Mouse (Mus musculus) hindbrain, postnatal 0 days (tissue): ENCODE data around the gene Ctsd. TPM values are rescaled to one million over a fixed set of nuclear protein-coding genes. Genes with fewer than 3 reads are reported as not detected.
A peak's percentile ranks its signal among the peaks of the same experiment; 100 is the strongest.

Experiments
- ATAC-seq: fragments of 200-750 bp; cut with Nextera tagmentation; 2 replicates; pipeline ENCODE4 v1.8.0; 2017; ENCODE audit warnings: mild to moderate bottlenecking, moderate TSS enrichment, moderate library complexity
- DNase-seq: peaks from one replicate; pipeline ENCODE4 v3.0.0-alpha.2; 2015; ENCODE audit warnings: low spot score
- H3K27ac ChIP-seq: fragments of 300-500 bp; sonication (generic); 2 replicates; pipeline ENCODE4 v1.5.1; 2014; ENCODE audit warnings: mild to moderate bottlenecking
- H3K27me3 ChIP-seq: fragments of 300-500 bp; sonication (generic); 2 replicates; pipeline ENCODE4 v1.6.1; 2014; ENCODE audit warnings: low read length, mixed read lengths; ENCODE audit not compliant: insufficient read depth
- H3K36me3 ChIP-seq: fragments of 300-500 bp; sonication (generic); 2 replicates; pipeline ENCODE4 v1.6.1; 2014; ENCODE audit warnings: low read length, mixed read lengths; ENCODE audit not compliant: insufficient read depth
- H3K4me1 ChIP-seq: fragments of 300-500 bp; sonication (generic); 2 replicates; pipeline ENCODE4 v1.6.1; 2014; ENCODE audit warnings: antibody characterized with exemption, low read length, mixed read lengths; ENCODE audit not compliant: insufficient read depth
- H3K4me2 ChIP-seq: fragments of 300-500 bp; sonication (generic); 2 replicates; pipeline ENCODE4 v1.6.1; 2014; ENCODE audit warnings: low read depth, mild to moderate bottlenecking, low read length, moderate library complexity, mixed read lengths
- H3K4me3 ChIP-seq: fragments of 300-500 bp; sonication (generic); 2 replicates; pipeline ENCODE4 v1.5.1; 2014; ENCODE audit warnings: low read length
- H3K9ac ChIP-seq: fragments of 300-500 bp; sonication (generic); replicated peaks from 2 replicates; pipeline ENCODE4 v1.6.1; 2014; ENCODE audit warnings: mild to moderate bottlenecking, low read length, moderate library complexity, mixed read lengths
- H3K9me3 ChIP-seq: fragments of 300-500 bp; sonication (generic); 2 replicates; pipeline ENCODE4 v1.6.1; 2016; ENCODE audit warnings: low read length, mixed read lengths
- CTCF ChIP-seq: IDR thresholded peaks from 2 replicates; pipeline ENCODE4 v1.5.1; 2016; ENCODE audit warnings: antibody characterized with exemption, control low read depth, low read depth
- WGBS: fragments of 180-500 bp; shearing (Covaris S2); extraction: QIAGEN DNeasy Blood & Tissue Kit; methylation state at CpG from one replicate; pipeline ENCODE4 v1.1.7; 2014; 5-methylcytosine and 5-hydroxymethylcytosine counted together
- polyA plus RNA-seq: library from polyadenylated mRNA; unstranded; fragments of >200 nt; fragmentation: Nextera tagmentation; extraction: Ambion mirVana; gene quantifications from 2 replicates; pipeline ENCODE4 v1.2.1, GENCODE M21; 2015
- total RNA-seq: library from RNA; depleted of rRNA; stranded (reverse); fragments of >200 nt; gene quantifications from 2 replicates; pipeline ENCODE4 v1.2.3, GENCODE M21; 2014

Ctsd gene
- total and polyA plus RNA-seq, 2 experiments from 2014 or later: 400 to 755 TPM

GRCm38 (mm10) chr7:142377233-142377925 lies 10.5 kb downstream of the Ctsd start:
- WGBS: 92% methylated on average over 14 of the region's 14 CpGs
- no peaks in the 10 kb centered on the region for H3K4me1 ChIP-seq
- H3K9me3 ChIP-seq: no peaks in the 10 kb centered on the region
- H3K27me3 ChIP-seq: no peaks in the 10 kb centered on the region
- H3K4me2 ChIP-seq: no peak overlapping the region
- H3K9ac ChIP-seq: no peak overlapping the region
- H3K4me3 ChIP-seq: no peak overlapping the region
- peaks cover 57% of the 10 kb centered on the region for H3K36me3 ChIP-seq
- ATAC-seq: no peak
- no peak for TF ChIP-seq CTCF
- H3K27ac ChIP-seq: no peak overlapping the region
- no peak for DNase-seq

- Histone ChIP-seq H3K9ac (no peak overlapping the region), H3K36me3 (peaks cover 44% of the 10 kb centered on the region), H3K27ac (no peak overlapping the region), H3K4me1 (0 out of 2 replicates have a peak, but pooled peaks cover 3% of the 10 kb centered on the region), H3K27me3 (peaks cover 10% of the 10 kb centered on the region; the same call in 1 of the 2 replicates), H3K4me2 (no peak overlapping the region), H3K9me3 (no peaks in the 10 kb centered on the region), H3K4me3 (no peak overlapping the region)
- WGBS: 85% methylated on average over 4 of the region's 4 CpGs
- DNase-seq: no peak
- TF ChIP-seq CTCF: no peak
- ATAC-seq: no peak
Measured at GRCm38 (mm10) chr7:142376096-142376495, 11.7 kb downstream of the Ctsd start.

- Histone ChIP-seq H3K4me3 (no peak overlapping the region), H3K4me2 (no peak overlapping the region), H3K9me3 (no peaks in the 10 kb centered on the region), H3K9ac (no peak overlapping the region), H3K27me3 (peaks cover 14% of the 10 kb centered on the region; the same call in 1 of the 2 replicates), H3K36me3 (peaks cover 36% of the 10 kb centered on the region), H3K27ac (no peak overlapping the region), H3K4me1 (0 out of 2 replicates have a peak, but pooled peaks cover 5% of the 10 kb centered on the region)
- DNase-seq: no peak
- 47% methylated on average over 6 of the region's 6 CpGs for WGBS
- no peak for TF ChIP-seq CTCF
- ATAC-seq: no peak
Measured at GRCm38 (mm10) chr7:142375261-142375724, 12.5 kb downstream of the Ctsd start.

- peaks cover 14% of the 10 kb centered on the region; the same call in 1 of the 2 replicates for H3K27me3 ChIP-seq
- 95% methylated on average over 5 of the region's 5 CpGs for WGBS
- ATAC-seq: no peak
- H3K27ac ChIP-seq: peak overlapping the region; percentile 48; the same call in 1 of the 2 replicates
- no peak overlapping the region for H3K4me3 ChIP-seq
- TF ChIP-seq CTCF: no peak
- no peaks in the 10 kb centered on the region for H3K9me3 ChIP-seq
- 0 out of 2 replicates have a peak, but pooled peaks cover 5% of the 10 kb centered on the region for H3K4me1 ChIP-seq
- no peak overlapping the region for H3K4me2 ChIP-seq
- peaks cover 29% of the 10 kb centered on the region for H3K36me3 ChIP-seq
- H3K9ac ChIP-seq: no peak overlapping the region
- no peak for DNase-seq
Measured at GRCm38 (mm10) chr7:142374413-142375015, 13.3 kb downstream of the Ctsd start.

- Histone ChIP-seq H3K9ac (no peak within 1 kb of the TSS), H3K4me2 (peak within 1 kb of the TSS; percentile 84), H3K9me3 (no peaks in the 10 kb centered on the region), H3K4me3 (peak within 1 kb of the TSS; percentile 47; the same call in 1 of the 2 replicates), H3K4me1 (0 out of 2 replicates have a peak, but pooled peaks cover 5% of the 10 kb centered on the region), H3K27ac (peak within 1 kb of the TSS; percentile 48; the same call in 1 of the 2 replicates), H3K36me3 (peaks cover 22% of the 10 kb centered on the region), H3K27me3 (peaks cover 14% of the 10 kb centered on the region; the same call in 1 of the 2 replicates)
- WGBS: 71% methylated on average over 8 of the region's 8 CpGs
- no peak for DNase-seq
- no peak for TF ChIP-seq CTCF
- ATAC-seq: no peak
Measured at GRCm38 (mm10) chr7:142373641-142374412, 14.0 kb downstream of the Ctsd start, which contains the start of gene Ifitm10. TSS of gene Ifitm10 (minus strand) at chr7:142373753.

GRCm38 (mm10) chr7:142373039-142373438 lies 14.8 kb downstream of the Ctsd start:
- H3K4me1 ChIP-seq: 0 out of 2 replicates have a peak, but pooled peaks cover 5% of the 10 kb centered on the region
- no peak overlapping the region for H3K27ac ChIP-seq
- no peak overlapping the region for H3K9ac ChIP-seq
- H3K27me3 ChIP-seq: peaks cover 14% of the 10 kb centered on the region; the same call in 1 of the 2 replicates
- DNase-seq (no peak), ATAC-seq (no peak)
- TF ChIP-seq CTCF: no peak
- H3K4me2 ChIP-seq: no peak overlapping the region
- no peak overlapping the region for H3K4me3 ChIP-seq
- WGBS: 84% methylated on average over 5 of the region's 5 CpGs
- H3K36me3 ChIP-seq: peaks cover 14% of the 10 kb centered on the region
- no peaks in the 10 kb centered on the region for H3K9me3 ChIP-seq
